Mouse (Mus musculus): ENCODE results near the gene Olfr1312. TPM values are rescaled to one million over a fixed set of nuclear protein-coding genes. Genes with fewer than 3 reads are reported as not detected.
"Not testable (repeated sequence)": the region's sequence is repeated elsewhere in the genome, so short reads cannot be mapped to it uniquely, and the experiment has no call there.

Gene Olfr1312
- total and polyA plus RNA-seq, 3 experiments, result not detected

GRCm38 (mm10) chr2:112077743-112078142, 27.7 kb upstream of the Olfr1312 start, which contains the start of gene Olfr1313:
Olfr1313 (minus strand) TSS chr2:112077843.
- H3K27me3 ChIP-seq (ENCODE audit: control insufficient read depth in 1 of 2, insufficient read depth in 2 of 2, low read length in 2 of 2), result no peaks in the 10 kb centered on the region
- H3K36me3 ChIP-seq (ENCODE audit: control insufficient read depth in 1 of 2, insufficient read depth in 2 of 2, low read length in 2 of 2), result no peaks in the 10 kb centered on the region
- no peak within 1 kb of the TSS for H3K9ac ChIP-seq (ENCODE audit: control insufficient read depth, low read depth, low read length, poor library complexity, severe bottlenecking)
- H3K4me1 ChIP-seq (ENCODE audit: control insufficient read depth in 1 of 2, insufficient read depth in 2 of 2, low read length in 2 of 2), result no peaks in the 10 kb centered on the region
- no peak for TF ChIP-seq TCF12 (IDR thresholded peaks at IDR 0.05; ENCODE audit: low read depth, low read length)
- no peak for TF ChIP-seq ELF1 (IDR thresholded peaks at IDR 0.05; ENCODE audit: low read depth, low read length)
- TF ChIP-seq GATA1 (IDR thresholded peaks at IDR 0.05; ENCODE audit: low read depth, low read length), result no peak
- TF ChIP-seq CHD2 (IDR thresholded peaks at IDR 0.05; ENCODE audit: low read length), result no peak
- no peak for TF ChIP-seq SMC3 (IDR thresholded peaks at IDR 0.05; ENCODE audit: low read depth, low read length)
- no peak for TF ChIP-seq CTCF (IDR thresholded peaks at IDR 0.05 in 2 of 3, conservative IDR thresholded peaks at IDR 0.05 in 1 of 3; ENCODE audit: control insufficient read depth in 1 of 3, insufficient read depth in 1 of 3, low read depth in 2 of 3, low read length in 3 of 3, poor library complexity in 1 of 3, severe bottlenecking in 1 of 3)
- no peak for TF ChIP-seq ZNF384 (IDR thresholded peaks at IDR 0.05; ENCODE audit: low read depth, low read length)
- TF ChIP-seq NELFE (IDR thresholded peaks at IDR 0.05; ENCODE audit: low read depth, low read length), result no peak
- TF ChIP-seq MAX (IDR thresholded peaks at IDR 0.05; ENCODE audit: low read length), result no peak
- no peak for TF ChIP-seq MAFK (IDR thresholded peaks at IDR 0.05; ENCODE audit: borderline replicate concordance, low read depth, low read length)
- TF ChIP-seq MXI1 (IDR thresholded peaks at IDR 0.05; ENCODE audit: low read depth, low read length), result no peak
- no peak within 1 kb of the TSS for H3K27ac ChIP-seq (ENCODE audit: control insufficient read depth, low read depth, low read length)
- H3K79me2 ChIP-seq (ENCODE audit: control insufficient read depth, insufficient read depth, low read length, poor library complexity), result no peaks in the 10 kb centered on the region
- H3K4me3 ChIP-seq (ENCODE audit: control insufficient read depth in 1 of 2, insufficient read depth in 1 of 2, low read depth in 2 of 2, low read length in 2 of 2), result no peak within 1 kb of the TSS
- no peaks in the 10 kb centered on the region for H3K9me3 ChIP-seq (replicated peaks; ENCODE audit: insufficient read depth, low read length)
- DNase-seq (ENCODE audit: low read depth, low spot score), result no peak

GRCm38 (mm10) chr2:112026971-112027370, 23.1 kb downstream of the Olfr1312 start:
- not testable (repeated sequence) for H3K4me3 ChIP-seq (ENCODE audit: control insufficient read depth in 1 of 2, insufficient read depth in 1 of 2, low read depth in 2 of 2, low read length in 2 of 2); DNase-seq (ENCODE audit: low read depth, low spot score); H3K9ac ChIP-seq (ENCODE audit: control insufficient read depth, low read depth, low read length, poor library complexity, severe bottlenecking); H3K27ac ChIP-seq (ENCODE audit: control insufficient read depth, low read depth, low read length); H3K36me3 ChIP-seq (ENCODE audit: control insufficient read depth in 1 of 2, insufficient read depth in 2 of 2, low read length in 2 of 2); H3K9me3 ChIP-seq (replicated peaks; ENCODE audit: insufficient read depth, low read length); H3K27me3 ChIP-seq (ENCODE audit: control insufficient read depth in 1 of 2, insufficient read depth in 2 of 2, low read length in 2 of 2); H3K79me2 ChIP-seq (ENCODE audit: control insufficient read depth, insufficient read depth, low read length, poor library complexity); H3K4me1 ChIP-seq (ENCODE audit: control insufficient read depth in 1 of 2, insufficient read depth in 2 of 2, low read length in 2 of 2)

- Histone ChIP-seq H3K4me1 (ENCODE audit: control insufficient read depth in 1 of 2, insufficient read depth in 2 of 2, low read length in 2 of 2) (no peaks in the 10 kb centered on the region), H3K36me3 (ENCODE audit: control insufficient read depth in 1 of 2, insufficient read depth in 2 of 2, low read length in 2 of 2) (no peaks in the 10 kb centered on the region)
- TF ChIP-seq USF2 (IDR thresholded peaks at IDR 0.05; ENCODE audit: borderline replicate concordance in 1 of 2, insufficient read depth in 1 of 2, low read depth in 1 of 2, low read length in 2 of 2), result no peak
- no peak for TF ChIP-seq MXI1 (IDR thresholded peaks at IDR 0.05; ENCODE audit: low read depth, low read length)
- TF ChIP-seq ZNF384 (IDR thresholded peaks at IDR 0.05; ENCODE audit: low read depth, low read length), result no peak
- no peak for TF ChIP-seq TAL1 (IDR thresholded peaks at IDR 0.05; ENCODE audit: low read length)
- TF ChIP-seq MAZ (IDR thresholded peaks at IDR 0.05; ENCODE audit: low read depth, low read length), result no peak
- no peak for TF ChIP-seq NRF1 (IDR thresholded peaks at IDR 0.05; ENCODE audit: insufficient read depth, low read depth, low read length, poor library complexity, severe bottlenecking)
- no peak for TF ChIP-seq EP300 (IDR thresholded peaks at IDR 0.05; ENCODE audit: low read depth in 1 of 2, low read length in 2 of 2)
- no peak for TF ChIP-seq BHLHE40 (IDR thresholded peaks at IDR 0.05; ENCODE audit: borderline replicate concordance, low read depth, low read length)
- TF ChIP-seq TCF12 (IDR thresholded peaks at IDR 0.05; ENCODE audit: low read depth, low read length), result no peak
- no peak for TF ChIP-seq GABPA (IDR thresholded peaks at IDR 0.05; ENCODE audit: low read depth, low read length)
- no peak for TF ChIP-seq ZKSCAN1 (IDR thresholded peaks at IDR 0.05; ENCODE audit: low read depth, low read length)
- TF ChIP-seq JUND (IDR thresholded peaks at IDR 0.05; ENCODE audit: low read depth, low read length), result no peak
- TF ChIP-seq GATA1 (IDR thresholded peaks at IDR 0.05; ENCODE audit: low read depth, low read length), result no peak
These were observed 25.7 kb downstream of the Olfr1312 start, which contains the start of gene Olfr1311 for GRCm38 (mm10) chr2:112024312-112024711. Olfr1311 (minus strand) TSS chr2:112024412.

More at GRCm38 (mm10) chr2:112024312-112024711, 25.7 kb downstream of the Olfr1312 start, which contains the start of gene Olfr1311:
- Histone ChIP-seq H3K27ac (ENCODE audit: control insufficient read depth, low read depth, low read length) (no peak within 1 kb of the TSS), H3K9me3 (replicated peaks; ENCODE audit: insufficient read depth, low read length) (no peaks in the 10 kb centered on the region), H3K4me3 (ENCODE audit: control insufficient read depth in 1 of 2, insufficient read depth in 1 of 2, low read depth in 2 of 2, low read length in 2 of 2) (no peak within 1 kb of the TSS), H3K27me3 (ENCODE audit: control insufficient read depth in 1 of 2, insufficient read depth in 2 of 2, low read length in 2 of 2) (peaks cover 0 to 1% of the 10 kb centered on the region in 2 experiments; a peak in 2 of 4 replicates), H3K9ac (ENCODE audit: control insufficient read depth, low read depth, low read length, poor library complexity, severe bottlenecking) (no peak within 1 kb of the TSS), H3K79me2 (ENCODE audit: control insufficient read depth, insufficient read depth, low read length, poor library complexity) (no peaks in the 10 kb centered on the region)
- no peak for DNase-seq (ENCODE audit: low read depth, low spot score)

Data from MEL (cell line).